Mouse (Mus musculus): ENCODE results near the gene Pemt.

Pemt gene

DNA sequence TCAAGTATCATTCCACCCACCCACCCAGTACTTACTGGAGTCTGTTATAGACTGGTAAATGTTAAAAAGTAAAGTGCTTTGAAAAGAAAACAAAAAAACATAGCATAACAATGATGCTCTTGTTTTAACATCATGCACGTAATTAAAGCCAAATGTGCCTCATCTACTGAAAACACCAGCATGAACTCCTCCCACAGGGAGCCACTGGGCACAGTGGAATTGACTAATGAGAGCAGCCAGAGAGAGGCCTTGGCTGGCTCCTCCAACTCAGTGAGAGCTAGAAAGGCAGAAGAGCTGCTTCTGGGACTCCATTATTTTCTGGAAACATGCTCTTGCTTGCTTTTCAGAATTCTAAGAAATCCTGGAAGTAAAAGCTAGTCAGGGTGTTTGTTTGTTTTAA lies 56.9 kb downstream of the Pemt start:
- TF ChIP-seq GATA4 (IDR thresholded peaks at IDR 0.05; ENCODE audit: insufficient replicate concordance, low read length) = no peak

DNA sequence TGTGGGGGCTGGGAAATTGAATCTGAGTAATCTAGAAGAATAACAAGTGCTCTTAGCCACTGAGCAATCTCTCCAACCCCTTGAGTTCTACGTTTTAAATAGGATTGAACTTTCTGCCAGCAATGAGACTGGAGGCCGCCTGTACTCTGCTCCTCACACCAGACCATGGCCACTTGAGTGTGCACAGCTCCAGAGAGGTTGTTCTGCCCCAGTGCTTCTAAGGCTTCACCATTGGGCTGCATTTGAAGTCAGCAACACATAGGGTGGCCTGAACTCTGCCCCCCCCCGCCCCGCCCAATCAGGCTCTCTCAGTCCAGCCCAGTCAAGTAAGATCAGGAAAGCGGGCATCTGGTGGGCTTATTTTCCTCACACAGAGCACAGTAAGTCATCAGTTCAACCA lies 68.5 kb downstream of the Pemt start:
- TF ChIP-seq GATA4 (IDR thresholded peaks at IDR 0.05; ENCODE audit: insufficient replicate concordance, low read length) = no peak

- no peak for TF ChIP-seq GATA4 (IDR thresholded peaks at IDR 0.05; ENCODE audit: insufficient replicate concordance, low read length)
Measured at GRCm38 (mm10) chr11:59975241-59975640, 71.0 kb downstream of the Pemt start.

DNA sequence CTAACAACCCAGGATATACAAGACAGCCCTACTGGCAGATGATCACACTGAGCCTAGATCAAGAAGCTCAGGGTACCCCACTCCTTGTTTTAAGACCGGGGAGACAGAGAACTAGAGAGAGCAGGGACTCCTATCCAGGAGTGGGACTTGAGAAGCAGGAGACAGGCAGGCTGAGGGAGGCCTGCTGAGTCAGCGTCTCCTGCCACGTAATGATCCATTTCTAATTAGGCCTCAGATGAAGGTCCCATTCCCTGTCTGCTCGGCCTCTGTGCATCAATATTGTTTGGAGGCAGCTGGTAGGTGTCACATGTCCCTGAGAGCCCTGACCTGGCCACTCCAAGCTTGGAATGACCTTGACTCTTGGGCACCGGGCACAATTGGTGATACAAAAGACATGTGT lies 72.9 kb downstream of the Pemt start:
- TF ChIP-seq GATA4 (IDR thresholded peaks at IDR 0.05; ENCODE audit: insufficient replicate concordance, low read length) = no peak

- TF ChIP-seq GATA4 (IDR thresholded peaks at IDR 0.05; ENCODE audit: insufficient replicate concordance, low read length) = no peak
Measured at GRCm38 (mm10) chr11:59971691-59972090, 74.6 kb downstream of the Pemt start.

- no peak for TF ChIP-seq GATA4 (IDR thresholded peaks at IDR 0.05; ENCODE audit: insufficient replicate concordance, low read length)
Measured at GRCm38 (mm10) chr11:59970780-59971179, 75.5 kb downstream of the Pemt start.

GRCm38 (mm10) chr11:59967765-59968164 lies 78.5 kb downstream of the Pemt start:
- TF ChIP-seq GATA4 (IDR thresholded peaks at IDR 0.05; ENCODE audit: insufficient replicate concordance, low read length) = no peak

- no peak for TF ChIP-seq GATA4 (IDR thresholded peaks at IDR 0.05; ENCODE audit: insufficient replicate concordance, low read length)
Measured at GRCm38 (mm10) chr11:59966102-59966483, 80.2 kb downstream of the Pemt start.

DNA sequence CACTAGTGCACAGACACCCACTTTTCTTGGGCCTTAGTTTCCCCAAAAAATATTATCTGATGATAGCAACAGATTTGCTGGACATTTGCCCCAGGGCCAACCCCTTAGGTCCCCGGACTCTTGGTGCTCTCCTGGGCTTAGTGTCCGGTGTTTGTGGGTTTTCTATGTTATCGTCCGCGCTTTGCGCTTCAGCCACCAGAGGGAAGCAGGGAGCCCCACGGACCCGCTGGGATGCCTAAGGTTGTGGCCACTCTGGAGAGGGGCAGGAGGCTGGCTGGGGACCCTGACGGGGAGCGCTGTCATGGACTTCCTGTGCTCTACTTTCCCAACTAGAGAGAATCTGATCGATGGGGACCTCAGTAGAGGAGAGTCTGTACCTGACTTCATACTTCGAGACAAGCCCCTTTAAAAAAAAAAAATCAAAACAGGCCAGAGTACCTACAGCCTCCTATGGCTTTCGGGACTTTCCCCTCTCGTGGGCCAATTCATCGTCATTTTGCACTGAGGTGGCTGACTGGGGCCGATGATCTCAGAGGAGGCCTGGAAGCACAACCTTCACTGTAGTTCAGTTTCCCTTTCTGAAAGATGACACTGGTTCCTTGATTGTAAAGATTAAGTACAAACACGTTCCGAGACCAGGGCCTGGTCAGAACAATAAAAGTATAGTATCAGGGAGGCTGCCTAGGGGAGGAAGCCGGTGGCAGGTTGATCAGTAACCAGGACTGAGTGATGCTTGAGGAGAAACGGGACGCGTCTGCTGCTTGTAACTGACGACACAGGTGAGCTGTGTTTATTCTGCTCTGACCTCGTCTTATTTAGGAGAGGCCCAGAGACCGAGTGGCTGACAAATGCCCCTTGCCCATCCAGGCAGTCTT lies 80.8 kb downstream of the Pemt start:
- TF ChIP-seq GATA4 (IDR thresholded peaks at IDR 0.05; ENCODE audit: insufficient replicate concordance, low read length) = no peak; the same call in 1 of the 2 replicates

DNA sequence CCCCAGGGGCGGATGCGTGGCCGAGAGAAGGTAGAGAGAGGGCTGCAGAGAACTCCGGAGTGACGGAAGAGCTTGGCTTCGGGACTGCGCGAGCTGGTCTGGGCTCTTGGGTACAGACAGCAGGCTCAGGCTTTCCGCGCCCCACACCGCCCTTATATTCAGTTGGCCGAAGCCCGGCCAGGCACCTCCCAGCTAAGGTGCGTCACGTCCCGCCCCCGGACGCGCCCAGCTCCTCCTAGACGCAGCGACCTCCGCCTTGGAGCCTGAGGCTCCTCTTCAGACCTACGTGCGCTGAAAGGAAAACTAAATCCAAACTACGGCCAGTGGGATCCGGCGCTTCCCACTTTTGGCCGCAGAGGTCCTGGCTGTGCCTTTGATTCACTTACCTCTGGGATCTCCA lies 81.5 kb downstream of the Pemt start, which contains the start of gene Rasd1:
Gene Rasd1, minus strand, starts transcription at position 127 of the 400 bp plus-strand sequence.
- no peak for TF ChIP-seq GATA4 (IDR thresholded peaks at IDR 0.05; ENCODE audit: insufficient replicate concordance, low read length)

DNA sequence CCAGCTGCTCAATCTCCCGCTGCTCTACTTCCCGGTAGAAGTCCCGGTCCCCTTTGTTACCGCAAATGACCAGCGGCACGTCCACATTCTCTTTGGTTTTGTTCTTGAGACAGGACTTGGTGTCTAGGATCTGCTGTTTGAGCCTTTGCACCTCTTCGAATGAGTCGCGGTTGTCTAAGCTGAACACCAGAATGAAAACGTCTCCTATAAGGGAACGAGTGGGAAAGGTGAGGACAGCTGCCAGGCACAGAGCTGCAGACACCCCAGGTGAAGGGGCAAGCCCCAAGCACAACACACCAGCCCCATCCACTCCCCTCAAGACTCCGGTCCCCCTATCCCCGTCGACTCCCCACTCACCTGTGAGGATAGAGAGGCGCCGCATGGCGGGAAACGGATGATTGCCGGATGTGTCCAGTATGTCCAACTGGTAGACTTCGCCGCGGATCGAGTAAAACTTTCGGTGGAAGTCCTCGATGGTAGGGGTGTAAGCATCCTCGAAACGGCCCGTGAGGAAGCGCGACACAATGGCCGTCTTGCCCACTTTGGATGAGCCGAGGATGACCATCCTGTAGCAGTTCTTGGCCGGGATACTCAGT lies 82.0 kb downstream of the Pemt start:
- TF ChIP-seq GATA4 (IDR thresholded peaks at IDR 0.05; ENCODE audit: insufficient replicate concordance, low read length) = no peak

DNA sequence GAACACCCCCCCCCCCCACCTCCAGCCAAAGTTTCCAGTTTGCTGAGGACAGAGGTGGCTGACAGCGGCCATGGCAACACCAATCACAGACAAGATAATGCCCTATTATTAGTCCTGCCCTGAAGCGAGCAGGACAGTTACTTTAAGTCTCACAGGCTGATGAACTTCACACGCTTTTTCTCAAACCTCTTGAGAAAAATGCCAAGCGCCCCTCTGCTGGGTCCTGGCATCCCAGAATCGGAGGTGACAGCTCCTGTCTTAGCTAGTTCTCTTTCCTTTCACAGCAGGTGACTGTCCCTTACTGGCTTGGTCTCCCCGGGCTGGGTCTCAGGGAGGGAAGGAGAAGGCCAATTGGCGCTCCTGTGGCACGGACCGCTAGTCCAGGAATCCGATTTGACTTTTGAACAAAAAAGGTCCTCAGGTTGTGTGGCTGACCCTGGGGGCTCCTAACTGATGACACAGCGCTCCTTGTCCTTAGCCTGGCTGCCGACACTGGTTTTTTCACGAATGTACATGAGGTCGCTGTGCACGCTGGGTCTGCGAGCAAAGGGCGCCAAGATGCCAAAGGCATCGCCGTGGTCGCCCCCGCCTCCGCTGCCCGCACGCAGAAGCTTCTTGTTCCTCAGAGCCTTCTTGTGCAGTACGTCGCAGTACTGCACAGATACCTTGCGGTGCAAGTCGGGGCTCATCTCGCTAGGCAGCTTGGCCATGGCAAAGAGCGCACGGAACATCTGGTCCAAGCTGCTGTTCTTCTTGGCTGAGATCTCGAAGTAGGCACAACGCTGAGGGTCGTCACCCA lies 82.7 kb downstream of the Pemt start:
- TF ChIP-seq GATA4 (IDR thresholded peaks at IDR 0.05; ENCODE audit: insufficient replicate concordance, low read length) = no peak

DNA sequence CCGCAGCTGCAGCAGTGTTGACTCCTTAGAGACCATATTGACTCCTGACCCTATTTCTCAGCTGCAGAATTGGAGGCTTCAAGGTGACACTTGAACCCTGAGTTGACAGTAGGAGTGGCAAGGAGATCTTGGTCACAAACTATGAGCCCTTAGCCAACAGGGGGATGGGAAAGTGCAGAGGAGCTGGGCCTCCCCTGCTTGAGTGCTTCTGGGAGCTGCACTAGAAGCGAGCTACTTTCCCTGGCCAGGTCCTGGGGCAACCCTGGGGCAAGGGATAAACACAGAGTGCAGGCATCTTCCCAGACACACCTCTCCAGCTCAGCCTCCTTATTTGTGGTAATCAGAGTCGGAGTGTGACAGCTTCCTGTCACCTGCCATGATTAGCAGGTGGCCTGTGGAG lies 83.7 kb downstream of the Pemt start:
- no peak for TF ChIP-seq GATA4 (IDR thresholded peaks at IDR 0.05; ENCODE audit: insufficient replicate concordance, low read length)

GRCm38 (mm10) chr11:59961338-59961875 lies 84.9 kb downstream of the Pemt start:
- no peak for TF ChIP-seq GATA4 (IDR thresholded peaks at IDR 0.05; ENCODE audit: insufficient replicate concordance, low read length)
